Mouse (Mus musculus) midbrain, embryonic 11.5 days (tissue): ENCODE data around the gene Spata16. TPM values are rescaled to one million over a fixed set of nuclear protein-coding genes. Genes with fewer than 3 reads are reported as not detected.

Experiments used
- ATAC-seq: fragments of 200-750 bp; cut with Nextera tagmentation; 2 replicates; pipeline ENCODE4 v1.8.0; 2017; ENCODE audit warnings: moderate TSS enrichment, moderate library complexity; ENCODE audit not compliant: low FRiP score
- DNase-seq: peaks from one replicate; pipeline ENCODE4 v3.0.0; 2015; ENCODE audit warnings: low spot score; ENCODE audit errors: missing footprints
- H3K27ac ChIP-seq: fragments of 300-500 bp; sonication (generic); 2 replicates; pipeline ENCODE4 v1.5.1; 2014; ENCODE audit warnings: low read depth, low read length
- H3K27me3 ChIP-seq: fragments of 300-500 bp; sonication (generic); 2 replicates; pipeline ENCODE4 v1.6.1; 2014; ENCODE audit warnings: mild to moderate bottlenecking, low read length, moderate library complexity, mixed read lengths; ENCODE audit not compliant: control insufficient read depth, insufficient read depth
- H3K36me3 ChIP-seq: fragments of 300-500 bp; sonication (generic); 2 replicates; pipeline ENCODE4 v1.6.1; 2014; ENCODE audit warnings: mild to moderate bottlenecking, low read length, moderate library complexity, mixed read lengths; ENCODE audit not compliant: control insufficient read depth, insufficient read depth
- H3K4me1 ChIP-seq: fragments of 300-500 bp; sonication (generic); 2 replicates; pipeline ENCODE4 v1.6.1; 2014; ENCODE audit warnings: low read length; ENCODE audit not compliant: control insufficient read depth, insufficient read depth
- H3K4me2 ChIP-seq: fragments of 300-500 bp; sonication (generic); 2 replicates; pipeline ENCODE4 v1.6.1; 2014; ENCODE audit warnings: mild to moderate bottlenecking, moderate library complexity
- H3K4me3 ChIP-seq: fragments of 300-500 bp; sonication (generic); 2 replicates; pipeline ENCODE4 v1.5.1; 2014; ENCODE audit warnings: low read depth, low read length
- H3K9ac ChIP-seq: fragments of 300-500 bp; sonication (generic); 2 replicates; pipeline ENCODE4 v1.6.1; 2014; ENCODE audit warnings: low read length
- H3K9me3 ChIP-seq: fragments of 300-500 bp; sonication (generic); 2 replicates; pipeline ENCODE4 v1.6.1; 2016; ENCODE audit warnings: low read length; ENCODE audit not compliant: control insufficient read depth
- WGBS: fragments of 180-500 bp; shearing (Covaris S2); extraction: QIAGEN DNeasy Blood & Tissue Kit; methylation state at CpG from one replicate; pipeline ENCODE4 v1.1.7; 2014; 5-methylcytosine and 5-hydroxymethylcytosine counted together
- polyA plus RNA-seq: library from polyadenylated mRNA; unstranded; fragments of >200 nt; fragmentation: Nextera tagmentation; extraction: Ambion mirVana; gene quantifications from 2 replicates; pipeline ENCODE4 v1.2.1, GENCODE M21; 2014

Gene Spata16
- polyA plus RNA-seq, 1 experiment from 2014 or later = not detected

- Histone ChIP-seq H3K36me3 (no peaks in the 10 kb centered on the region), H3K27me3 (no peaks in the 10 kb centered on the region), H3K9me3 (0 out of 2 replicates have a peak, but pooled peaks cover 2% of the 10 kb centered on the region), H3K9ac (no peak overlapping the region), H3K27ac (no peak overlapping the region), H3K4me3 (no peak overlapping the region), H3K4me1 (0 out of 2 replicates have a peak, but pooled peaks cover 2% of the 10 kb centered on the region), H3K4me2 (no peak overlapping the region)
- WGBS = 82% methylated on average over 3 of the region's 3 CpGs
- ATAC-seq (no peak), DNase-seq (no peak)
These were observed 286.8 kb downstream of the Spata16 start for GRCm38 (mm10) chr3:26924212-26924611.

DNA sequence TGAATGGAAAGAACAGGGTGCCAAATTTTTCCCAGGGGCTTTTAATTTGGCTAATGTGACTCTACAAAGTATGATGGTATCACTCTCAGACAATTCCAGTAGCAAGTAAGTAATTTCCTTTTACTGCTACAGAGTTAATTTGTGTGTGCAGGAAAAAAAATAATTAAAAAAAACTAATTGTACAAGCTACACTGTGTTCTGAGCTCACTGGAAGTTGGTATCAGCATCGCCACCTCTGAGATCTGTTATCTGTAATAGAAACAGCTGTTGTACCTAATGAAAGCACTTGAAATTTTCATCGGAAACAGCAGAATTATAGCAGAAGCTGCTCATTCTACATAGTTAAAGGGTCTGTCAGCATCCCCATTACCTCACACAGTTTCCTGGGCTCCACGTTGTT is 295.7 kb downstream of the Spata16 start:
- no peaks in the 10 kb centered on the region for H3K36me3 ChIP-seq
- no peaks in the 10 kb centered on the region for H3K27me3 ChIP-seq
- no peak overlapping the region for H3K4me3 ChIP-seq
- no peak overlapping the region for H3K4me2 ChIP-seq
- 96% methylated on average over 3 of the region's 3 CpGs for WGBS
- no peaks in the 10 kb centered on the region for H3K4me1 ChIP-seq
- H3K27ac ChIP-seq = no peak overlapping the region
- no peak for ATAC-seq
- no peak overlapping the region for H3K9ac ChIP-seq
- DNase-seq = no peak
- no peaks in the 10 kb centered on the region for H3K9me3 ChIP-seq

DNA sequence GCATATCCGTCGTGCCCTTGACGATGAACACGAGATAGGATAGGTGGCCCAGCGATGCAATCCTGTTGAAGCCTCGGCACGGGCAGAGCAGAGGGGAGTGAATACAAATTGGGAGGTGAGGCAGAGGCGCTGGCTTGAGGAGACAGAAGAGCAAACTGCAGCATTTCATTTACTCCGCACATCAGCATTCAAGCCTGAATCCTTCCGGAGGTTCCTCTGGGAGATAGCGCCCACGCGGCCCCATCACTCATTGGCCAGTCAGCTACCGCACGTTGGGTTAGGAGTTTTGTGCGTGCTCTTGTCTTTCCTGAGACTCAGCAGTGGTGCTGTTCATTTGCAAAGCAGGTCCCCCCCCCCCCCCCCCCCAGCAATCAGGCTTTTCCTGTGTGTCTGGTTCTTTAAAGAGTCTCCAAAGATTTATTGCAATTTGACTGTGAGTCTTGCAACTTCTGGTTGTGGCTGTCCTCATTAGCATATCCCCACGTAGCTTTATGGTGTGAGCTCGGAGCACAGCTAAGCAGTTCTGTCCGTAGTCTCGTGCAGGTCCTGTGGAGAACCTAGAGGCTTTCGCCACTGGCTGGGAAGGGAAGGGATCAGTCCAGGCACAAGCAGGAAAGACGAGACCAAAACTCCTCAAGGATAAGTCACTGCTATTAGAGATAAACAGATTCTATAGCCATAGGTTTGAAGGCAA is 299.6 kb downstream of the Spata16 start:
- no peaks in the 10 kb centered on the region for H3K36me3 ChIP-seq
- no peaks in the 10 kb centered on the region for H3K27me3 ChIP-seq
- no peak overlapping the region for H3K9ac ChIP-seq
- no peaks in the 10 kb centered on the region for H3K9me3 ChIP-seq
- H3K4me1 ChIP-seq = no peaks in the 10 kb centered on the region
- ATAC-seq (no peak), DNase-seq (no peak)
- H3K4me2 ChIP-seq = no peak overlapping the region
- no peak overlapping the region for H3K27ac ChIP-seq
- H3K4me3 ChIP-seq = no peak overlapping the region
- 79% methylated on average over 22 of the region's 22 CpGs for WGBS

GRCm38 (mm10) chr3:26966776-26967175 is 329.4 kb downstream of the Spata16 start:
- no peak overlapping the region for H3K27ac ChIP-seq
- no peaks in the 10 kb centered on the region for H3K36me3 ChIP-seq
- no peaks in the 10 kb centered on the region for H3K9me3 ChIP-seq
- no peaks in the 10 kb centered on the region for H3K27me3 ChIP-seq
- no peak overlapping the region for H3K9ac ChIP-seq
- ATAC-seq = no peak
- no peak overlapping the region for H3K4me3 ChIP-seq
- H3K4me2 ChIP-seq = no peak overlapping the region
- H3K4me1 ChIP-seq = no peaks in the 10 kb centered on the region
- 91% methylated on average over 5 of the region's 5 CpGs for WGBS
- DNase-seq = no peak

GRCm38 (mm10) chr3:26968852-26969513 is 331.6 kb downstream of the Spata16 start:
- H3K4me2 ChIP-seq = no peak overlapping the region
- H3K9me3 ChIP-seq = no peaks in the 10 kb centered on the region
- no peaks in the 10 kb centered on the region for H3K4me1 ChIP-seq
- 92% methylated on average over 3 of the region's 3 CpGs for WGBS
- ATAC-seq (no peak), DNase-seq (no peak)
- H3K9ac ChIP-seq = no peak overlapping the region
- no peak overlapping the region for H3K27ac ChIP-seq
- H3K36me3 ChIP-seq = no peaks in the 10 kb centered on the region
- no peak overlapping the region for H3K4me3 ChIP-seq
- H3K27me3 ChIP-seq = no peaks in the 10 kb centered on the region

DNA sequence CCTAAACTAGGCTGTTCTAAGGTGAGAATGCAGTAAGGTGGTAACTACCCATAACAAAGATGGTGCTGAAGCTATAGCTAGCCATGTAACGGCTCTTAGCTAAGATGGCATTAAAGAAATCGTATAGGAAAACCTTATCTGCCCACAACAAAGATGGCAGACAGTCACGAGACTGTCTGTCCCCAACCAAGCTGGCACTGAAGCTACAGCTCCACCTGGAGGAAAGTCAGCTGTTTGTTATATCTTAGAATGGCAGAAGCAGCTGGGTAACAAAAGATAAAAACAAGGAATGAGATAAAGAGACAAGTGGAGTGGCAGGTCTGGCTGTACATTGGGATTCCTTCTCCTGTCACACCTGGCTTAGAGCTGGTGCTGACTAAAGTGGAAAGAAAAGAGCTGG is 333.1 kb downstream of the Spata16 start:
- no peaks in the 10 kb centered on the region for H3K4me1 ChIP-seq
- DNase-seq (no peak), ATAC-seq (no peak)
- no peaks in the 10 kb centered on the region for H3K9me3 ChIP-seq
- no peaks in the 10 kb centered on the region for H3K27me3 ChIP-seq
- no peaks in the 10 kb centered on the region for H3K36me3 ChIP-seq
- 86% methylated on average over 3 of the region's 3 CpGs for WGBS
- no peak overlapping the region for H3K27ac ChIP-seq
- H3K4me3 ChIP-seq = no peak overlapping the region
- no peak overlapping the region for H3K4me2 ChIP-seq
- H3K9ac ChIP-seq = no peak overlapping the region

GRCm38 (mm10) chr3:26971276-26971675 is 333.9 kb downstream of the Spata16 start:
- H3K4me3 ChIP-seq = no peak overlapping the region
- H3K9ac ChIP-seq = no peak overlapping the region
- H3K27me3 ChIP-seq = no peaks in the 10 kb centered on the region
- H3K4me1 ChIP-seq = no peaks in the 10 kb centered on the region
- ATAC-seq = no peak
- WGBS = 67% methylated on average over 1 of the region's 1 CpGs
- H3K4me2 ChIP-seq = no peak overlapping the region
- DNase-seq = no peak
- H3K9me3 ChIP-seq = no peaks in the 10 kb centered on the region
- no peaks in the 10 kb centered on the region for H3K36me3 ChIP-seq
- no peak overlapping the region for H3K27ac ChIP-seq

GRCm38 (mm10) chr3:26972105-26972504 is 334.7 kb downstream of the Spata16 start:
- H3K9me3 ChIP-seq = no peaks in the 10 kb centered on the region
- WGBS = 19% methylated on average over 1 of the region's 1 CpGs
- H3K4me2 ChIP-seq = no peak overlapping the region
- no peak overlapping the region for H3K27ac ChIP-seq
- no peak overlapping the region for H3K4me3 ChIP-seq
- DNase-seq (no peak), ATAC-seq (peak; percentile 76)
- H3K36me3 ChIP-seq = no peaks in the 10 kb centered on the region
- no peaks in the 10 kb centered on the region for H3K27me3 ChIP-seq
- no peaks in the 10 kb centered on the region for H3K4me1 ChIP-seq
- no peak overlapping the region for H3K9ac ChIP-seq

- Histone ChIP-seq H3K4me3 (no peak overlapping the region), H3K27ac (no peak overlapping the region), H3K4me2 (no peak overlapping the region), H3K36me3 (no peaks in the 10 kb centered on the region), H3K9me3 (no peaks in the 10 kb centered on the region), H3K9ac (no peak overlapping the region), H3K4me1 (no peaks in the 10 kb centered on the region), H3K27me3 (no peaks in the 10 kb centered on the region)
- ATAC-seq (no peak), DNase-seq (no peak)
- 93% methylated on average over 2 of the region's 2 CpGs for WGBS
These were observed 342.2 kb downstream of the Spata16 start for GRCm38 (mm10) chr3:26979603-26980002.
